Mouse (Mus musculus): ENCODE measurements around the gene Mpv17l2.

Mpv17l2 gene

GRCm38 (mm10) chr8:70760775-70761406 lies at the start of gene Mpv17l2:
Gene Mpv17l2, minus strand, starts transcription at chr8:70760946.
- peak; percentile 96 for DNase-seq (ENCODE audit: extremely low read depth, insufficient read length, low spot score)

GRCm38 (mm10) chr8:70808955-70809701 lies 48.4 kb upstream of the Mpv17l2 start:
- DNase-seq (ENCODE audit: extremely low read depth, insufficient read length, low spot score), result no peak

- no peak for DNase-seq (ENCODE audit: extremely low read depth, insufficient read length, low spot score)
These were observed 47.5 kb upstream of the Mpv17l2 start, which contains the start of gene Il12rb1 for GRCm38 (mm10) chr8:70808239-70808638. Gene Il12rb1, plus strand, starts transcription at chr8:70808449.

GRCm38 (mm10) chr8:70807304-70807703 lies 46.6 kb upstream of the Mpv17l2 start:
- DNase-seq (ENCODE audit: extremely low read depth, insufficient read length, low spot score), result no peak

- DNase-seq (ENCODE audit: extremely low read depth, insufficient read length, low spot score), result no peak
These were observed 45.8 kb upstream of the Mpv17l2 start for GRCm38 (mm10) chr8:70806541-70806940.

GRCm38 (mm10) chr8:70804481-70805206 lies 43.9 kb upstream of the Mpv17l2 start, which contains the start of gene Mast3:
Gene Mast3, minus strand, starts transcription at chr8:70805054.
- DNase-seq (ENCODE audit: extremely low read depth, insufficient read length, low spot score), result peak; percentile 85

GRCm38 (mm10) chr8:70803761-70804480 lies 43.2 kb upstream of the Mpv17l2 start:
- no peak for DNase-seq (ENCODE audit: extremely low read depth, insufficient read length, low spot score)

- no peak for DNase-seq (ENCODE audit: extremely low read depth, insufficient read length, low spot score)
These were observed 42.2 kb upstream of the Mpv17l2 start for GRCm38 (mm10) chr8:70802786-70803510.

- DNase-seq (ENCODE audit: extremely low read depth, insufficient read length, low spot score), result no peak
These were observed 41.1 kb upstream of the Mpv17l2 start for GRCm38 (mm10) chr8:70801830-70802229.

- DNase-seq (ENCODE audit: extremely low read depth, insufficient read length, low spot score), result no peak
These were observed 40.4 kb upstream of the Mpv17l2 start for GRCm38 (mm10) chr8:70801156-70801555.

- DNase-seq (ENCODE audit: extremely low read depth, insufficient read length, low spot score), result no peak
These were observed 39.9 kb upstream of the Mpv17l2 start for GRCm38 (mm10) chr8:70800648-70801047.

- no peak for DNase-seq (ENCODE audit: extremely low read depth, insufficient read length, low spot score)
These were observed 37.5 kb upstream of the Mpv17l2 start for GRCm38 (mm10) chr8:70798281-70798680.

- DNase-seq (ENCODE audit: extremely low read depth, insufficient read length, low spot score), result peak; percentile 96
These were observed 36.6 kb upstream of the Mpv17l2 start for GRCm38 (mm10) chr8:70797081-70798070.

- no peak for DNase-seq (ENCODE audit: extremely low read depth, insufficient read length, low spot score)
These were observed 35.8 kb upstream of the Mpv17l2 start for GRCm38 (mm10) chr8:70796403-70797080.

- no peak for DNase-seq (ENCODE audit: extremely low read depth, insufficient read length, low spot score)
These were observed 34.6 kb upstream of the Mpv17l2 start for GRCm38 (mm10) chr8:70795370-70795769.

- DNase-seq (ENCODE audit: extremely low read depth, insufficient read length, low spot score), result no peak
These were observed 33.5 kb upstream of the Mpv17l2 start for GRCm38 (mm10) chr8:70794215-70794614.

- no peak for DNase-seq (ENCODE audit: extremely low read depth, insufficient read length, low spot score)
These were observed 32.0 kb upstream of the Mpv17l2 start for GRCm38 (mm10) chr8:70792700-70793099.

- DNase-seq (ENCODE audit: extremely low read depth, insufficient read length, low spot score), result peak; percentile 97
These were observed 31.4 kb upstream of the Mpv17l2 start for GRCm38 (mm10) chr8:70791975-70792691.
